Comparison of ENCODE assay signal across 7 mouse cellular contexts in genomic region chr19:19110793-19111427, GRCm38 (mm10). TPM values are rescaled to one million over a fixed set of nuclear protein-coding genes. Genes with fewer than 3 reads are reported as not detected.
DNase-seq lines count a peak whose midpoint lies in the region; ATAC-seq and TF ChIP-seq lines count a peak whose summit lies in the region.

TSS of gene Rorb (minus strand) at chr19:19111196.

- H3K9me3 ChIP-seq in embryonic facial prominence, embryonic 11.5 days (replicated peaks; ENCODE audit: control insufficient read depth, low read length): no peaks in the 10 kb centered on the region
- H3K9me3 ChIP-seq in midbrain, embryonic 11.5 days (ENCODE audit: control insufficient read depth, low read length): no peaks in the 10 kb centered on the region
- no peaks in the 10 kb centered on the region for H3K9me3 ChIP-seq in stomach, embryonic 14.5 days (ENCODE audit: control insufficient read depth, low read depth, low read length)

- H3K36me3 ChIP-seq in embryonic facial prominence, embryonic 11.5 days (replicated peaks; ENCODE audit: control insufficient read depth, insufficient read depth, low read depth, low read length): no peaks in the 10 kb centered on the region
- no peaks in the 10 kb centered on the region for H3K36me3 ChIP-seq in midbrain, embryonic 11.5 days (ENCODE audit: control insufficient read depth, insufficient read depth, low read length)
- H3K36me3 ChIP-seq in stomach, embryonic 14.5 days (ENCODE audit: control insufficient read depth, insufficient read depth, low read length): no peaks in the 10 kb centered on the region

- no peaks in the 10 kb centered on the region for H3K4me1 ChIP-seq in bone marrow macrophage, adult 2 months (ENCODE audit: control insufficient read depth, insufficient read depth, low read length)
- 0 out of 2 replicates have a peak, but pooled peaks cover 2% of the 10 kb centered on the region for H3K4me1 ChIP-seq in embryonic facial prominence, embryonic 11.5 days (ENCODE audit: control insufficient read depth, insufficient read depth, low read length)
- H3K4me1 ChIP-seq in midbrain, embryonic 11.5 days (ENCODE audit: control insufficient read depth, insufficient read depth, low read length): peaks cover 3% of the 10 kb centered on the region
- H3K4me1 ChIP-seq in stomach, embryonic 14.5 days (ENCODE audit: control insufficient read depth, insufficient read depth, low read length): no peaks in the 10 kb centered on the region

- no peak within 1 kb of the TSS for H3K27ac ChIP-seq in bone marrow macrophage, adult 2 months (ENCODE audit: insufficient read depth, low read depth, low read length)
- no peak within 1 kb of the TSS for H3K27ac ChIP-seq in embryonic facial prominence, embryonic 11.5 days (replicated peaks; ENCODE audit: low read depth, low read length)
- no peak within 1 kb of the TSS for H3K27ac ChIP-seq in midbrain, embryonic 11.5 days (ENCODE audit: low read depth, low read length)
- H3K27ac ChIP-seq in stomach, embryonic 14.5 days (ENCODE audit: low read length): no peak within 1 kb of the TSS

- no peak for TF ChIP-seq POLR2A in bone marrow macrophage, adult 2 months (IDR thresholded peaks at IDR 0.05; ENCODE audit: borderline replicate concordance, low read depth, low read length)

- under 1% methylated on average over 25 of the region's 25 CpGs for WGBS in embryonic facial prominence, embryonic 11.5 days
- WGBS in midbrain, embryonic 11.5 days: under 1% methylated on average over 25 of the region's 25 CpGs
- 0% methylated on average over 25 of the region's 25 CpGs for WGBS in stomach, embryonic 14.5 days

- peak; percentile 97 for ATAC-seq in embryonic facial prominence, embryonic 11.5 days (replicated peaks; ENCODE audit: insufficient number of reproducible peaks, low FRiP score, low TSS enrichment, low read depth)
- ATAC-seq in midbrain, embryonic 11.5 days (ENCODE audit: low FRiP score): peak; percentile 98
- peak; percentile 97 for ATAC-seq in stomach, embryonic 14.5 days (ENCODE audit: insufficient number of reproducible peaks, insufficient read depth, low FRiP score, low read depth)

- peak within 1 kb of the TSS; percentile 91 for H3K4me2 ChIP-seq in embryonic facial prominence, embryonic 11.5 days (ENCODE audit: low read depth, low read length)
- peak within 1 kb of the TSS; percentile 88 for H3K4me2 ChIP-seq in midbrain, embryonic 11.5 days
- H3K4me2 ChIP-seq in stomach, embryonic 14.5 days (replicated peaks; ENCODE audit: low read depth, low read length): peak within 1 kb of the TSS; percentile 91

- H3K9ac ChIP-seq in embryonic facial prominence, embryonic 11.5 days (replicated peaks; ENCODE audit: low read length): peak within 1 kb of the TSS; percentile 43
- peak within 1 kb of the TSS; percentile 65 for H3K9ac ChIP-seq in midbrain, embryonic 11.5 days (ENCODE audit: low read length)
- no peak within 1 kb of the TSS; the same call in 1 of the 2 replicates for H3K9ac ChIP-seq in stomach, embryonic 14.5 days (replicated peaks; ENCODE audit: low read depth, low read length)

- H3K4me3 ChIP-seq in bone marrow macrophage, adult 2 months (ENCODE audit: insufficient read depth, low read length): peak within 1 kb of the TSS; percentile 61
- H3K4me3 ChIP-seq in embryonic facial prominence, embryonic 11.5 days (ENCODE audit: low read depth, low read length): peak within 1 kb of the TSS; percentile 38
- peak within 1 kb of the TSS; percentile 49 for H3K4me3 ChIP-seq in midbrain, embryonic 11.5 days (ENCODE audit: low read depth, low read length)
- H3K4me3 ChIP-seq in stomach, embryonic 14.5 days (ENCODE audit: low read depth, low read length): peak within 1 kb of the TSS; percentile 43

- no peak for TF ChIP-seq CTCF in bone marrow macrophage, adult 2 months (IDR thresholded peaks at IDR 0.05; ENCODE audit: low read depth, low read length)

- intact Hi-C loops in left cerebral cortex, postnatal 36 days (cut with DNase I): loop anchor here (10.0 kb wide), 1 partner anchor 236 kb away; no protein-coding TSS in a partner anchor

- H3K27me3 ChIP-seq in embryonic facial prominence, embryonic 11.5 days (ENCODE audit: control insufficient read depth, insufficient read depth, low read length): peaks cover 21% of the 10 kb centered on the region
- H3K27me3 ChIP-seq in midbrain, embryonic 11.5 days (ENCODE audit: control insufficient read depth, insufficient read depth, low read length): peaks cover 14% of the 10 kb centered on the region
- peaks cover 19% of the 10 kb centered on the region; the same call in 1 of the 2 replicates for H3K27me3 ChIP-seq in stomach, embryonic 14.5 days (ENCODE audit: control insufficient read depth, insufficient read depth, low read length)

- peak; percentile 91 for DNase-seq in embryonic facial prominence, embryonic 11.5 days (ENCODE audit: low spot score)
- DNase-seq in heart, adult 18-20 months: peak; percentile 81 to 85
- DNase-seq in kidney, adult 11 months: peak; percentile 57
- DNase-seq in left cerebral cortex, postnatal 36 days (ENCODE audit: low spot score in 2 of 2): peak; percentile 81 to 86
- DNase-seq in midbrain, embryonic 11.5 days (ENCODE audit: low spot score, missing footprints): peak; percentile 99

RNA-seq across cellular contexts. Expression of gene Rorb, which starts in this region (rescaled TPM):
- polyA plus RNA-seq in bone marrow macrophage, adult 2 months (2012; ENCODE audit: insufficient read depth, insufficient read length, missing spikeins): 0.28 TPM in 1 of 2 replicates, not detected in the other
- polyA plus RNA-seq in embryonic facial prominence, embryonic 11.5 days (2014; fragmentation: Nextera tagmentation; extraction: Ambion mirVana): 2.1 and 4.2 TPM in 2 replicates
- total RNA-seq in heart, adult 18-20 months (2021): under 1 TPM; 0.42 to 0.51 TPM
- 10 to 100 TPM; 56.8 to 57.0 TPM for total RNA-seq in left cerebral cortex, postnatal 36 days (2021)
- polyA plus RNA-seq in midbrain, embryonic 11.5 days (2014; fragmentation: Nextera tagmentation; extraction: Ambion mirVana): 3.1 and 3.3 TPM in 2 replicates
- polyA plus RNA-seq in stomach, embryonic 14.5 days (2014; fragmentation: Nextera tagmentation; extraction: Ambion mirVana): 0.69 and 0.73 TPM in 2 replicates

Comparison
In these comparisons a context has a peak if more than half of its experiments do, and no peak if none do; other contexts are left out.
1. RNA of gene Rorb (total RNA-seq): 56.8 to 57.0 TPM in left cerebral cortex, postnatal 36 days; 0.42 to 0.51 TPM in heart, adult 18-20 months; every median in the first group is over 10 times any median in the second.
2. Peak in DNase-seq in heart, adult 18-20 months; RNA of the gene not detected or under 1 TPM.
3. Peak in ATAC-seq, H3K4me3 ChIP-seq and H3K4me2 ChIP-seq in stomach, embryonic 14.5 days; RNA of the gene not detected or under 1 TPM.
4. Peak in every context shown above with its lines, with median percentiles within 50 percentile points of each other: H3K4me3 ChIP-seq, ATAC-seq, DNase-seq and H3K4me2 ChIP-seq.